Mouse (Mus musculus) lung, embryonic 14.5 days (tissue): Measurements from ENCODE around the gene Tjp3. TPM values are rescaled to one million over a fixed set of nuclear protein-coding genes. Genes with fewer than 3 reads are reported as not detected.
"Not testable (repeated sequence)": the region's sequence is repeated elsewhere in the genome, so short reads cannot be mapped to it uniquely, and the experiment has no call there.

ENCODE experiments used
- ATAC-seq: fragments of 200-750 bp; cut with Nextera tagmentation; 2 replicates; pipeline ENCODE4 v1.8.0; 2017; ENCODE audit warnings: mild to moderate bottlenecking, moderate TSS enrichment, moderate library complexity; ENCODE audit not compliant: insufficient read depth
- DNase-seq: peaks from one replicate; pipeline ENCODE4 v3.0.0-alpha.2; 2015
- H3K27ac ChIP-seq: fragments of 300-500 bp; sonication (generic); 2 replicates; pipeline ENCODE4 v1.5.1; 2014; ENCODE audit warnings: low read depth, mild to moderate bottlenecking, moderate library complexity
- H3K27me3 ChIP-seq: fragments of 300-500 bp; sonication (generic); 2 replicates; pipeline ENCODE4 v1.6.1; 2014; ENCODE audit warnings: low read length, control low read depth; ENCODE audit not compliant: insufficient read depth
- H3K36me3 ChIP-seq: fragments of 300-500 bp; sonication (generic); 2 replicates; pipeline ENCODE4 v1.6.1; 2014; ENCODE audit warnings: control low read depth; ENCODE audit not compliant: insufficient read depth
- H3K4me1 ChIP-seq: fragments of 300-500 bp; sonication (generic); 2 replicates; pipeline ENCODE4 v1.6.1; 2014; ENCODE audit warnings: antibody characterized with exemption, control low read depth; ENCODE audit not compliant: insufficient read depth
- H3K4me2 ChIP-seq: fragments of 300-500 bp; sonication (generic); 2 replicates; pipeline ENCODE4 v1.6.1; 2014; ENCODE audit warnings: mild to moderate bottlenecking
- H3K4me3 ChIP-seq: fragments of 300-500 bp; sonication (generic); 2 replicates; pipeline ENCODE4 v1.5.1; 2014; ENCODE audit warnings: low read depth, low read length
- H3K9ac ChIP-seq: fragments of 300-500 bp; sonication (generic); 2 replicates; pipeline ENCODE4 v1.6.1; 2014
- H3K9me3 ChIP-seq: fragments of 300-500 bp; sonication (generic); 2 replicates; pipeline ENCODE4 v1.6.1; 2016; ENCODE audit warnings: low read depth, low read length, control low read depth
- CTCF ChIP-seq: IDR thresholded peaks from 2 replicates; pipeline ENCODE4 v1.5.1; 2016; ENCODE audit warnings: antibody characterized with exemption, low read depth
- WGBS: fragments of 180-500 bp; shearing (Covaris S2); extraction: QIAGEN DNeasy Blood & Tissue Kit; methylation state at CpG from one replicate; pipeline ENCODE4 v1.1.7; 2014; 5-methylcytosine and 5-hydroxymethylcytosine counted together
- microRNA-seq: library from miRNA; unstranded; fragments of <30 nt; microRNA quantifications from one replicate; pipeline ENCODE4, GENCODE M21; 2016; ENCODE audit warnings: borderline number of aligned reads
- polyA plus RNA-seq: library from polyadenylated mRNA; unstranded; fragments of >200 nt; fragmentation: Nextera tagmentation; extraction: Ambion mirVana; gene quantifications from 2 replicates; pipeline ENCODE4 v1.2.1, GENCODE M21; 2014

Tjp3 gene
- polyA plus RNA-seq, 1 experiment from 2014 or later, result 17.2 TPM

GRCm38 (mm10) chr10:81230438-81231332 lies 60.7 kb downstream of the Tjp3 start, which contains the start of gene Atcay:
Atcay (minus strand) TSS chr10:81230833.
- ATAC-seq (no peak), DNase-seq (peak; percentile 40)
- TF ChIP-seq CTCF, result peak; percentile 66
- WGBS, result 11% methylated on average over 27 of the region's 27 CpGs
- Histone ChIP-seq H3K4me1 (peaks cover 4% of the 10 kb centered on the region; the same call in 1 of the 2 replicates), H3K27ac (no peak within 1 kb of the TSS), H3K27me3 (peaks cover 37% of the 10 kb centered on the region), H3K9ac (no peak within 1 kb of the TSS), H3K4me3 (no peak within 1 kb of the TSS), H3K9me3 (no peaks in the 10 kb centered on the region), H3K4me2 (peak within 1 kb of the TSS; percentile 20; the same call in 1 of the 2 replicates), H3K36me3 (no peaks in the 10 kb centered on the region)

GRCm38 (mm10) chr10:81229735-81230437 lies 61.5 kb downstream of the Tjp3 start:
- Histone ChIP-seq H3K9ac (no peak overlapping the region), H3K9me3 (no peaks in the 10 kb centered on the region), H3K4me2 (no peak overlapping the region; the same call in 1 of the 2 replicates), H3K36me3 (no peaks in the 10 kb centered on the region), H3K27ac (no peak overlapping the region), H3K4me1 (peaks cover 4% of the 10 kb centered on the region; the same call in 1 of the 2 replicates), H3K4me3 (no peak overlapping the region), H3K27me3 (peaks cover 37% of the 10 kb centered on the region)
- DNase-seq (no peak), ATAC-seq (no peak)
- no peak for TF ChIP-seq CTCF
- WGBS, result 12% methylated on average over 20 of the region's 20 CpGs

GRCm38 (mm10) chr10:81223731-81224130 lies 67.7 kb downstream of the Tjp3 start:
- H3K9ac ChIP-seq, H3K4me3 ChIP-seq, H3K27me3 ChIP-seq, H3K27ac ChIP-seq, H3K4me2 ChIP-seq, H3K9me3 ChIP-seq, H3K36me3 ChIP-seq, ATAC-seq, H3K4me1 ChIP-seq, DNase-seq: not testable (repeated sequence)
- 50% methylated on average over 2 of the region's 2 CpGs for WGBS

Small RNAs within 50 kb of the gene (microRNA-seq; reads per million reads assigned to microRNA genes)
- 7.1 reads per million, percentile 22 among the genes with 10 or more reads in this experiment for gene Mir3057

Other genes with a start within 250 kb of the Tjp3 start
- gene Sgta, start 231.4 kb downstream of the Tjp3 start, polyA plus RNA-seq, result 172 and 186 TPM in 2 replicates
- 48.1 and 55.9 TPM in 2 replicates for gene Thop1, start 221.5 kb downstream of the Tjp3 start, polyA plus RNA-seq
- gene Creb3l3, start 192.7 kb downstream of the Tjp3 start, polyA plus RNA-seq, result 0.41 and 0.58 TPM in 2 replicates
- gene Map2k2, start 185.7 kb downstream of the Tjp3 start, polyA plus RNA-seq, result 180 and 199 TPM in 2 replicates
- 22.4 and 25.0 TPM in 2 replicates for gene Zbtb7a, start 156.4 kb downstream of the Tjp3 start, polyA plus RNA-seq
- gene Pias4, start 123.7 kb downstream of the Tjp3 start, polyA plus RNA-seq, result 38.7 and 47.9 TPM in 2 replicates
- 481 and 493 TPM in 2 replicates for gene Eef2, start 115.0 kb downstream of the Tjp3 start, polyA plus RNA-seq
- 52.6 and 55.8 TPM in 2 replicates for gene Dapk3, start 108.6 kb downstream of the Tjp3 start, polyA plus RNA-seq
- gene 4930442H23Rik, start 107.7 kb downstream of the Tjp3 start, polyA plus RNA-seq, result not detected in 2 replicates
- gene Nmrk2, start 89.5 kb downstream of the Tjp3 start, polyA plus RNA-seq, result 0.23 TPM in 1 of 2 replicates, not detected in the other
- not detected in 2 replicates for gene Atcay, start 60.7 kb downstream of the Tjp3 start, polyA plus RNA-seq
- 3.4 and 3.6 TPM in 2 replicates for gene Zfr2, start 58.4 kb downstream of the Tjp3 start, polyA plus RNA-seq
- gene Matk, start 38.6 kb downstream of the Tjp3 start, polyA plus RNA-seq, result 2.0 and 2.9 TPM in 2 replicates
- gene Mrpl54, start 24.6 kb downstream of the Tjp3 start, polyA plus RNA-seq, result 222 and 223 TPM in 2 replicates
- gene Apba3, start 24.6 kb downstream of the Tjp3 start, polyA plus RNA-seq, result 50.4 and 50.8 TPM in 2 replicates
- 50.8 and 58.6 TPM in 2 replicates for gene Pip5k1c, start 1.4 kb upstream of the Tjp3 start, polyA plus RNA-seq
- gene Cactin, start 29.5 kb upstream of the Tjp3 start, polyA plus RNA-seq, result 34.3 and 42.9 TPM in 2 replicates
- 13.6 and 15.0 TPM in 2 replicates for gene Tbxa2r, start 37.1 kb upstream of the Tjp3 start, polyA plus RNA-seq
- gene Gipc3, start 51.7 kb upstream of the Tjp3 start, polyA plus RNA-seq, result 0.05 and 0.08 TPM in 2 replicates
- gene Hmg20b, start 58.9 kb upstream of the Tjp3 start, polyA plus RNA-seq, result 98.7 and 105 TPM in 2 replicates
- 7.7 and 8.5 TPM in 2 replicates for gene Mfsd12, start 65.9 kb upstream of the Tjp3 start, polyA plus RNA-seq
- gene 4930404N11Rik, start 74.2 kb upstream of the Tjp3 start, polyA plus RNA-seq, result 0.65 and 0.92 TPM in 2 replicates
- 109 and 116 TPM in 2 replicates for gene Fzr1, start 86.9 kb upstream of the Tjp3 start, polyA plus RNA-seq
- gene Dohh, start 92.8 kb upstream of the Tjp3 start, polyA plus RNA-seq, result 57.5 and 67.0 TPM in 2 replicates
- gene Gm48551, start 92.9 kb upstream of the Tjp3 start, polyA plus RNA-seq, result 2.8 and 3.8 TPM in 2 replicates
- gene Gm48552, start 97.4 kb upstream of the Tjp3 start, polyA plus RNA-seq, result 1.3 and 1.4 TPM in 2 replicates
- 2.8 and 3.3 TPM in 2 replicates for gene Smim24, start 101.5 kb upstream of the Tjp3 start, polyA plus RNA-seq
- gene Nfic, start 164.1 kb upstream of the Tjp3 start, polyA plus RNA-seq, result 86.0 and 86.5 TPM in 2 replicates
- gene Celf5, start 191.1 kb upstream of the Tjp3 start, polyA plus RNA-seq, result 0.09 and 0.30 TPM in 2 replicates
- gene Ncln, start 204.8 kb upstream of the Tjp3 start, polyA plus RNA-seq, result 82.1 and 97.3 TPM in 2 replicates
- gene S1pr4, start 208.6 kb upstream of the Tjp3 start, polyA plus RNA-seq, result 1.3 and 1.7 TPM in 2 replicates
- gene Gna15, start 232.6 kb upstream of the Tjp3 start, polyA plus RNA-seq, result 1.1 and 1.7 TPM in 2 replicates